Mouse (Mus musculus) embryonic fibroblast, embryonic 13.5 days (primary cell): ENCODE data around the gene Prr5. TPM values are rescaled to one million over a fixed set of nuclear protein-coding genes. Genes with fewer than 3 reads are reported as not detected.

Source experiments
- H3K27ac ChIP-seq: 2 replicates; pipeline ENCODE4 v1.5.1; 2012; ENCODE audit warnings: low read length, control low read depth, inconsistent platforms; ENCODE audit not compliant: insufficient read depth
- H3K4me1 ChIP-seq: 2 replicates; pipeline ENCODE4 v1.6.1; 2011; ENCODE audit warnings: low read length; ENCODE audit not compliant: control insufficient read depth, insufficient read depth
- H3K4me3 ChIP-seq: 2 replicates; pipeline ENCODE4 v1.5.1; 2011; ENCODE audit warnings: mild to moderate bottlenecking, control low read depth, low read length; ENCODE audit not compliant: insufficient read depth
- CTCF ChIP-seq: IDR thresholded peaks from 2 replicates; pipeline ENCODE4 v1.5.1; 2011; ENCODE audit warnings: mild to moderate bottlenecking, control low read depth, low read length, moderate library complexity, borderline replicate concordance; ENCODE audit not compliant: insufficient read depth
- POLR2A ChIP-seq: IDR thresholded peaks from 2 replicates; pipeline ENCODE4 v1.6.1; 2011; ENCODE audit warnings: low read depth, mild to moderate bottlenecking, control low read depth, low read length, moderate library complexity
- polyA plus RNA-seq: library from polyadenylated mRNA; stranded (reverse); fragments of >200 nt; gene quantifications from 2 replicates; pipeline ENCODE4 v1.2.4, GENCODE M21; 2011; ENCODE audit warnings: low read depth; ENCODE audit not compliant: missing spikeins, insufficient read length

Gene Prr5
- 18.6 and 19.5 TPM in 2 replicates for polyA plus RNA-seq

DNA sequence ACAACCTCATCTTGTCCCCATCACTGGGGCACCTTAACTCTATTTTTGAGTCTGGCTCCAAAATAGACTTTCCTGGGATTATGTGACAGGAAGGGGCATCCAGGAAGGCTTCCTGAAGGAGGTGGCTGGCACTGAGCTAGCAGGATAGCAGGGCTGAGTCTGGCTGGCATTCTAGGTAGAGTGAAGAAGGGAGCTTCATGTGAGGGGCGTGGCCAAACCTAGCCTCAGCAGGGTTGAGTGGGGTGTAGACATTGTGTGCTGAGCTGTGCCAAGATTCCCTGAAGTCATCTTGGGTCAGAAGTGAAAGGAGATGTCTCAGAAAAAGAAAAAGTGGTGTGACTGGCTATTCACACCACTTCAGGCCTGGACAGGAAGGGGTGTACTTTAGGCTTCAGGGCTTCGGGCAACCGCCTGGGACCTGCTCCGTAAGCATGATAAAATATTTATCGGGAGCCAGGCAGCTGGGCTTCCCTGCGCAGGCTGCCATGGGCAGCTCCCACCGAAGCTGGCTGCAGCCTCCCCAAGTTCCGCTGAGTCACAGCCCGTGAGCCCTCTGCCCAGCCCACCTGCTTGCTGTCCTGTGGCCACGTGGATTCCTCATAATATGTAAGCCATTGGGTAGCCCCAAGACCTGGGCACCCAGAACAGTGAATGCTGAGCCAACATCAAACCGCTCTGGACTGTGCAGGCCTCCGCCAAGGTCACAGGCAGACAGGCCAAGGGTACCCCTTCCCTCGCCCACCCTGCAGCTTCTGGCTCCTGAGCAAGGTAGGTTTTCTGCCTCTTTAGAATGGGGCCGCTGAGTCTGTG, at the start of gene Prr5:
Gene Prr5 (plus strand): TSS at position 683 of the 810 bp plus-strand sequence.
- H3K27ac ChIP-seq: no peak within 1 kb of the TSS
- no peaks in the 10 kb centered on the region for H3K4me1 ChIP-seq
- H3K4me3 ChIP-seq: no peak within 1 kb of the TSS
- TF ChIP-seq CTCF: no peak
- no peak for TF ChIP-seq POLR2A

DNA sequence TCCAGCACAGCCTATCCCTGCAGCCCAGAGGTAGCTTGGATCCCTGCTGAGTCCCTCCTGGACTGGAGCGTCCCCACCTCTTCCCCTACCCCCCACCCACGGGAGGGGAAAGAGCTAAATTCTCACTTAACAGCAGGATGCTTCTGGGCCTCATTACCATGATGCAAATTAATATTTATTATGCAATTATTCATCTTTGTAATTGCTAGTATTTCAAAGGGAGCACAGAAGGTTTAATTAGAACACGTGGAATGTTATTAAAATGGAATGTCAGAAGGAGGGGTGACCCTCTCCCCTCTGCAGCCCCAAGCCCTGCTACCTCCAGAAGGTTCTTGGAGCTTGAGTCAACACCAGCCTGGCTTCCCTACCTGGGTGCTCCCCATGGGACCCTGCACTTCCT, 49.4 kb upstream of the Prr5 start:
- TF ChIP-seq CTCF: no peak
- no peak for TF ChIP-seq POLR2A
- Histone ChIP-seq H3K4me1 (no peaks in the 10 kb centered on the region), H3K4me3 (no peak overlapping the region)

DNA sequence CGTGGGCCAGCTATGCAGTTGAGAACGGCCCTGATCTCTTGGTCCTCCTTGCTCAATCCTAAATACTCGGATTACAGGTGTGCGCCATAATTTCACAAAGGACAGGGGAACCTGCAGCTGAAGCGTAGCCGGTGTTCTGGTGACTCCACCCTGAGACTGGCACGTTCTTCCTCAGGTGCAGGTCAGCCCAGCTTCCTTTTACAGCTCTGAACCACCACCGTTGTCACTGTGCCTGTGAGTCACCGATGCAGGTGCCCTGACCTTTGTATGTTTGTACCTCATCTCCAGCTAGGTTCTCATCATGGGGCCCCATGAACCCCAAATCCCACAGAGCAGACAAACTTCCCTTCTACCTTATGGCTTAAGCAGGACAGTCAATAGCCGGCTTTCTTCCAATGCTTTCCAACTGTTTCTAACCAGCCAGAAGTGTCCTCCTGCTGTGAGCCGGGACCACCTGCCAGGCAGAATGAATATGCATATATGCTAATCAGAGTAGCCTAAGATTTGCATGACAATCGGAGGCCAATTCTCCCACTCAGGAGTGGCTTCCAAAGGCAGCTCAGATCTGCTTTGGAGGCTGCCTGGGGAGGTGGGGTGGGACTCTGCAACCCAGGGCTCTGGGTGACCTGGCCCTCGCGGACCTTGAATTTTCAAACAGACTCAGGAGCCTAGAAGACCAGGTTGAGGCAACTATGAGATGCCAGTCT, 47.5 kb upstream of the Prr5 start:
- H3K27ac ChIP-seq: no peak overlapping the region
- no peak overlapping the region for H3K4me3 ChIP-seq
- TF ChIP-seq CTCF: no peak
- TF ChIP-seq POLR2A: no peak
- no peaks in the 10 kb centered on the region for H3K4me1 ChIP-seq

More for the DNA sequence above, 49.4 kb upstream of the Prr5 start:
- H3K27ac ChIP-seq: no peak overlapping the region

DNA sequence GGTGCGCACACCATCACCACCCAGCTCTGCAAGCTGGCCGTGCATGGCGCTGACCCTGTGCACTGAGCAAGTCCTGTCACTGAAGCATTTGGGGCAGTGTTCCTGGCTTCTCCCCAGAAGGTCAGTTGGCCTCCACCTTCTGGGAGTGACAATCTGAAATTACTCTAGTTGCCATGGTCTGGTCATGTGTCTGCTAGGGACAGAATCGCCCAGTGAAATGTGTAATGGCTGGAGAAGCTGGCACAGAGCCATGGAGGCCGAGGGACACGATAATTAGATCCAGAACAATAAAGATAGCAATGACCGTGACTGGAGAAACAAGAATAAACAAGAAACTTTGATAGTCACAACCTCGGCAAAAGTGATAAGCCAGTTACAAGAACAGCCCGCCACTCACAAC, 44.5 kb upstream of the Prr5 start:
- TF ChIP-seq CTCF (no peak), POLR2A (no peak)
- H3K4me3 ChIP-seq: no peak overlapping the region

DNA sequence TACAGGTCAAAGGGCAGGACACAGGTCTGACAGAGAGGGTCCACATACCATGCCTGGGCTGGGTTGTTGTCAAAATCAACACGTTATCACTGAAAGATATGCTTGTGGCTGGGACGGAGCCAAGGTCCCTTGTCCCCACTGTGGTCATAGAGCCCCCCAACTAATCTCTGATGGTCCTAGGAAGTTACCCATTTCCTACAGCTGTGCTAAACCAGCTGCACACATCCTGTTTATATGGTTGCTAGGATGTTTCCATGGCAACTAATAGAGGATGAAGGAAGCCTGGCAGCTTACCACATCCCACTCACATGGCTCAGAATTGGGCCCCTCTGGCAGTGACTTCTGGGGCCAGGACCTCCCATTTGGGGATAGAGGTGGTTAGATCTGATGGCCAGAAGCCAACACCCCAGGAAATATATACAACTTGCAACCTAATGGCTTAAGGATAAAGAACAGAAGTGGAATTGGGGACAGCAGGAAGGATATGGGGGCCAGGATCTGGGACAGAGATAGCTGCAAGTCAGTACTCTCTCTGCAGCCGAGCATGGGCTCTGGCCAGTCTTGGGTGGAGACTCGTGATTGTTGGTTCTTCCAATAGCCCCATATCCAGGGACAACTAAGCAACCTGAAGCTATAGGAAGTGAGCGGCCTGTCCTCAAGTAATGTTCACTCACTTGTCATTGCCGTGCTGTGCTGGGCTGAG, 43.6 kb upstream of the Prr5 start:
- Histone ChIP-seq H3K4me3 (no peak overlapping the region), H3K27ac (no peak overlapping the region), H3K4me1 (no peaks in the 10 kb centered on the region)
- TF ChIP-seq POLR2A: no peak
- no peak for TF ChIP-seq CTCF

More for the DNA sequence above, 44.5 kb upstream of the Prr5 start:
- H3K27ac ChIP-seq: no peak overlapping the region
- H3K4me1 ChIP-seq: no peaks in the 10 kb centered on the region

DNA sequence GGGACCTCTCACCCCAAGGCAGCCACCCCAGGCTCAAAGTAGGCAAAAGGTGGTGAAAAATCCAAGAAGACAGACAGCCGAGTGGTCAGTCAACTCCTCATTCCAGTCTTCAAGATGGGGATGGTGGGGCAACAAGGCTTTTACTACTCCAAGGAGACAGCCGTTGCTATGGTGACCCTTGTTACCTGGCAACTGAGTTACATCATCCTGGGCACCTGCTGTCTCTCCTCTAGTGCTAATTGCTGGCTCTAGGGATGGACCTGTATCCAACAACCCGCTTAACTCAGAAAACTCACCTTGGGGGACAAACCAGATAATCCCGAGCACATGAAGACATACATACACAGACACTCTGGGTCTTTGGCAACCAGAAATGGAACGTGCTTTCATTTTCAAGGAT, 42.1 kb upstream of the Prr5 start:
- Histone ChIP-seq H3K4me3 (no peak overlapping the region), H3K4me1 (no peaks in the 10 kb centered on the region), H3K27ac (no peak overlapping the region)
- no peak for TF ChIP-seq CTCF

DNA sequence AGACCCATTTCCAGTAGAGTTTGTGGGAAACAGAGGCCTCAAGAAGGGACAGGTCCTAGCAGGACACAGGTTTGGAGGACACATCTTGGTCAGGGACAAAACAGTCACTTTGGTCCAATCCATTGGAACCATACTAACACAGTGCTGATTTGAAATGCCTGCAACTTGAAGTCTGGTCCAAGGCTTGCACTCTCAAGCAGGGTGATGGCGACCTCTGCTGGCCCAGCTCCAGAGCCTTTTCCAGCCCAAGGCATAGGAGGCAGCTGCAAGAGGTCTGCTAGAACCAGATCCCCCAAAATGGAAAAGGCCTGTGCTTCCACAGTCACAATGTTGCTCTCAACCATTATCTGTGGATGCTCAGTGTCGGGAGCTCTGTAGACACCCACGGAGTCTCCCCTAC, 39.7 kb upstream of the Prr5 start:
- Histone ChIP-seq H3K4me3 (no peak overlapping the region), H3K27ac (no peak overlapping the region), H3K4me1 (no peaks in the 10 kb centered on the region)
- peak; percentile 60; the same call in 1 of the 2 replicates for TF ChIP-seq CTCF
- TF ChIP-seq POLR2A: no peak

DNA sequence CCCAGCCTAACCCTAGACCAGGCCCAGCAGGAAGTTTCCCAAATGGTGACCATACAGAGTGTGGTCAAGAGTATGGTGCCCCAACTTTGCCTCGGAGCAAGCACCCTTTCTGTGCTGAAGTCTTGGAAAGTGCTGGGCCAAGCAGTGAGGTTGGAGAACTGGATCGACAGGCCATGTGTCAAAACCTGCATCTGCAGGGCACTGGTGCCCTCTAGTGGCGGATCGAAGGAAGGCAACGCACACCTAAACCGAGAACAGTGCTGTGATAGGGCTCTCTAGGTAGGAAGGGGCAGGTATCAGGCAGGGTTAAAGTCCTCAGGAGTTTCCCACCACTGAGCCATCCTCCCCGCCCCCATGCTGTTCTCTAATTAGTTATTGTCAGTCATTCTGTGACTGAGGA, 37.9 kb upstream of the Prr5 start:
- no peak overlapping the region for H3K27ac ChIP-seq
- peak; percentile 100 for TF ChIP-seq CTCF
- TF ChIP-seq POLR2A: no peak

DNA sequence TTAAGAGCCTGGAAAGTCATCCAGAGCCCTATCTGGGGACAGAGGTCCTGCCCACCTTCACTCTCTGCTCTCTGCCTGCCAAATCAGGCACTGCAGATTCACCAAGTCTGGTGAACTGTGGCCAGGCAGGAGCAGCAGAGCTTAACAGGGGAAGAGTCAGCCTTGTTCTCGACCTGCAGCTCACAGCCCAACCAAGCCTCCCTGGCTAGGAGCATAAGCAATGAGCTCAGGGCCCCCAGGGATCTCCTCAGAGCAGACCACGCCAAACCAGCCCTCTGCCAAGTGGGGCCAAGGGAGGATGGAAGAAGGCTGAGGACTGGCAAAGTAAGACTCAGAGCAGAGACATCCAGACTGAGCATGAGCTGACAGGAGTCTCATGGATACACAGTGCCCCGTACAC, 35.1 kb upstream of the Prr5 start:
- H3K4me1 ChIP-seq: no peaks in the 10 kb centered on the region
- H3K4me3 ChIP-seq: no peak overlapping the region
- no peak for TF ChIP-seq CTCF
- no peak for TF ChIP-seq POLR2A
- no peak overlapping the region for H3K27ac ChIP-seq

More for the DNA sequence above, 37.9 kb upstream of the Prr5 start:
- no peaks in the 10 kb centered on the region for H3K4me1 ChIP-seq
- no peak overlapping the region for H3K4me3 ChIP-seq

DNA sequence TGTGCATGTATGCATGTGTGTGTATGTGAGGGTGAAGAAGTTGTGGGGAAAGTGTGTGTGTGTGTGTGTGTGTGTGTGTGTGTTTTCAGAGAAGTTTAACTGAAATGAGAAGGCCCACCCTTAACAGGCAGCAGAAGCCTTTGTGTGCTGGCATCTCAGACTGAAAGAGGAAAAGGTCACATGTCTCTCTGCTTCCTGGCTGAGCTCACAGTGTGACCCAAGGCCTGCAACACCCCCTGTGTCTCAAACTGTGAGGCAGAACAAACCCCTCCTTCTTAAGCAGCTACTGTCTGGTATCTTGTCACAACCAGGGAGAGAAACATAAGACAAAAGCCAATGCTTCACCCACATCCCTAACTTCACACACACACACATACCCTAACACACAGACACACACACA, 31.0 kb upstream of the Prr5 start:
- no peak overlapping the region for H3K27ac ChIP-seq
- no peak overlapping the region for H3K4me3 ChIP-seq
- H3K4me1 ChIP-seq: peaks cover 5% of the 10 kb centered on the region; the same call in 1 of the 2 replicates
- TF ChIP-seq POLR2A (no peak), CTCF (no peak)
